Mouse (Mus musculus) embryo, embryonic 10 days (tissue): ENCODE measurements around the gene Serpina3m.
"Not testable (repeated sequence)": the region's sequence is repeated elsewhere in the genome, so short reads cannot be mapped to it uniquely, and the experiment has no call there.

Source experiments
- DNase-seq: peaks from one replicate; pipeline ENCODE4 v3.0.0-alpha.2; 2015; ENCODE audit warnings: low spot score

Serpina3m gene

DNA sequence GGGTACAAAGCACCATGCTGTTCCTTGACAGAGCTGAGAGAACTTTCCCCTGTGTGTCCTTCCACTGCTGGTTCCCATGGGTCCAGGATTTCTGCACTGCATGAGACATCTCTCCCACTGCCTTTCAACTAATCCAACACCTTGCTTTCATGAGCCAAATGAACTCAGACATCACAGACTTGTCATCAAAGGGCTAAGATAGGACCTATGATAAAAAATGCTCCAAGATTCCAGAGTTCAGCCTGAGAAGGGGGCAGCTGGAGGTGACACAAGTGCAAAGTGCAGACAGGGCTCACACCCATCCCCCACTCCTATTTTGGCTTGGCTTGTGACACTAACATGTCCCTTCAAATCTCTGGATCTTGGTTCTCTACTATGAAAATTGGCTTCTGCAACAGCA, 50.2 kb downstream of the Serpina3m start:
- DNase-seq: no peak

DNA sequence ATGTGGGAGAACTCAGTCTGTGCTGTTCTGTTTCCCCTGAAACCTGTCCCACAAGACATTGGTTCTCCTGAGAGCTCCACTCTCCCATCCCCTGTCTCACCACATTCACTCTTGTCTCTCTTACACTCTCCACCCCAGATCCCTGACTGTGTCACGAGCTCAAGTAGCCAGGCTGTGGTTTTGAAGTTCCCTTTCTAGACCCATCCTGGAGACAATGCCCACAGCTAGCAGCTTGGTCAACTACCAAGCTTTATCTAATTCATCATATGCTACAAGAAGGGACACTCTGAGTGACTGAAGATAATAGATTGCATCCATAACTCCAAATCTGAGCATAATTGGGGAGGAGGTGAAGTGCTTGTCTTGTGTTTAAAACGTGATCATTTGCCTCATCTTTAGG, 52.8 kb downstream of the Serpina3m start:
- not testable (repeated sequence) for DNase-seq

DNA sequence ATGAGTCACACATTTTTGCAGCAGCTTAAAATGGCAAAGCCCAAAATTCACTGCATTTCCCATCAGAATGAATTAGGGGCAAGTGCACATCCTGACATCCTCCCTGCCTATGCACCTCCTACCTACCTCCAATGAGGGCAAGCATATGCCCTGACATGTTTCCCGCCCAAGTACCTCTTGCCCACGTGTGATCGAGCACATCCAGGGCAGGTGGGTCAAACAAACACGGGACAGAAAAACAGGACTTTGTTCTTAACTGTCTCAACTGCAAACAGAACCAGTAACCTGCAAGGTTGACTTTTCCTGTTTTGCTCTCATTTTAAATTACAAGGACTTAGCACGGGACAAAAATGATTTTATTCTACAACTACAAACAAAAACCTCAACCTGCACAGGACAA, 65.7 kb downstream of the Serpina3m start:
- DNase-seq: no peak

DNA sequence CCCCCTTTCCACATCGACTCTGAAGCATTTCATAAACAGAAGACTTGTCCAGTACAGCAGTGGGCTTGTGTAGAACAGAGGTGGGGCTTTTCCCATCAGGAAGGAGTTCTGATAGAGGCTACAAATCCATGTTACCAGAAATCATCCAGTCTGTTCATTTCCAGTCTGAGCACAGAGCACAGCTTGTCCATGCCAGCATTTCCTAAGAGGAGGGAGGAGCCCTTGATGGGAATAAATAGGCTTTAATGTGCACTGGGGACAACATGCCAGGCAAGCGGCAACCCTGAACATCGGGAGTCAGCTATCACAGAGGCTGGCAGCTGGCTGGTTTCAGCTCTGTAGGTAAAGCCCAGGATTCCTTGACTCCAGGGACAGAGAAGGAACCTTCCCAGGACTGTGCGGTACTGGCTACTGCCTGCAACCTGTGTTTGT, 68.2 kb downstream of the Serpina3m start, which contains the start of gene Serpina3n:
TSS of gene Serpina3n (plus strand) at position 276 of the 432 bp plus-strand sequence.
- DNase-seq: no peak

DNA sequence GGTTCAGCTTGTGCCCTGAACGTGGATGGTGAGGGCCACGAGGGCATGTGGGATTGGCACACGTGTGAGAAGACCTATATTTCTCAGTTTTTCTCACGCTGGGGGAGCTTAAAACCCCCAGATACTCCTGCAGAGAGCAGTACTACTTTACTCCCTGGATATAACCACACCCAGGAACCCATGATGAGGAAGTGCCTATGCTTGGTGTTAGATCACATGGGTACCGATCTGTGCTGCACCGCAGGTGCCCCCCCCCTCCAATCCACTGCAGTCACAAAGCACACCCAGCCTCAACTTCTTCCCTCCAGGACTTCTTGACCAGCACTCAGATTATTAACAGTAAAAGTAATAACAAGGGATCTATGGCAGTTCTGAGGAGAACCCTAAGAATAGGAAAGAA, 74.2 kb downstream of the Serpina3m start:
- DNase-seq: no peak

DNA sequence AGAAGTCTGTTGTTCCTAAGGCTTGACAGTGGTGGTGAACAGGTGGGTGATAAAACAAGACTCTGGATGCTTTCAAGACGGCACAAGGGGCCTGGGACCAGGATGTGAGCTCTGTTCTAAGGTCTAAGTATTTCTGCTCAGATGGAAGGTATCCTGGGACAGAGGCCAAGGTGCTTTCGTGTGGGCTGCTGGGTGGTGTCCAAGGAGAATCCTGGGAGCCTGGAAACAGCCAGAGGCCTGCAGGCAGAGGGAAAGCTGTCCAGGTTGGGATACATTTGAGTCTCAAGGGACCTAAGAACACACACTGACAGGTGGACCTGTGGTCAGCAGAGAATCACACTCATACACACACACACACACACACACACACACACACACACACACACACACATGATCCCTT, 76.3 kb downstream of the Serpina3m start:
- DNase-seq: no peak

DNA sequence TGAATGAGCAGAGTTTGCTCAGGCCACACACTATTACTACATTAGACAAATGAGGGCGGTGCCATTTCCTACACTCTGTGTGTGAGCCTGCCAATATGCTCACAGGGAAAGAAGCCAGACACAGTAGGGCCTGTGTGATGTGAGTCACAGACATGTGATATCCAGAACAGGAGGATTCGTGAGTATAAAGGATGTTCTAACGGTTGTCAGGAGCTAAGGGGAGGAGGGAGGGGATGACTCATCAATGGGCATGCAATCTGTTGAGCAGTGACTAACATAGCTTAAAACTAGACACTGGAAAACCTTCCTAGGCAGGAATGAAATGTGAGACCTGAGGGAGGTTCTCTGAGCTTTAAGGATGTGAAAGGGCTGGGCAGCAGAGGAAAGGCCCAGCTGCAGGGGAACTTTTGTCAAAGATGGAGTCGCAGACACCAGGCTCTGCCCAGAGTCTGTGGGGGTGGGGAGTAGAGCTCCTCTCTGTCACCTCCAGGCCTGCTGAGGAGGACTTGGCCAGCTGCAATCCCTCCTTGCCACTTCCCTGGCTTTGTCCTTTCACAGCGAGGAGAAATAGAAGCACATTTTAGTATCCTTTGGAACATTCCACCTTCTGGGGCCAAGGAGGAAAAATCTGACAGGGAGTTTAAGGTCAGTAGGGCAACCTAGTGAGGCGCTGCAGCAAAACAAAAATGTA, 77.5 kb downstream of the Serpina3m start:
- DNase-seq: no peak

DNA sequence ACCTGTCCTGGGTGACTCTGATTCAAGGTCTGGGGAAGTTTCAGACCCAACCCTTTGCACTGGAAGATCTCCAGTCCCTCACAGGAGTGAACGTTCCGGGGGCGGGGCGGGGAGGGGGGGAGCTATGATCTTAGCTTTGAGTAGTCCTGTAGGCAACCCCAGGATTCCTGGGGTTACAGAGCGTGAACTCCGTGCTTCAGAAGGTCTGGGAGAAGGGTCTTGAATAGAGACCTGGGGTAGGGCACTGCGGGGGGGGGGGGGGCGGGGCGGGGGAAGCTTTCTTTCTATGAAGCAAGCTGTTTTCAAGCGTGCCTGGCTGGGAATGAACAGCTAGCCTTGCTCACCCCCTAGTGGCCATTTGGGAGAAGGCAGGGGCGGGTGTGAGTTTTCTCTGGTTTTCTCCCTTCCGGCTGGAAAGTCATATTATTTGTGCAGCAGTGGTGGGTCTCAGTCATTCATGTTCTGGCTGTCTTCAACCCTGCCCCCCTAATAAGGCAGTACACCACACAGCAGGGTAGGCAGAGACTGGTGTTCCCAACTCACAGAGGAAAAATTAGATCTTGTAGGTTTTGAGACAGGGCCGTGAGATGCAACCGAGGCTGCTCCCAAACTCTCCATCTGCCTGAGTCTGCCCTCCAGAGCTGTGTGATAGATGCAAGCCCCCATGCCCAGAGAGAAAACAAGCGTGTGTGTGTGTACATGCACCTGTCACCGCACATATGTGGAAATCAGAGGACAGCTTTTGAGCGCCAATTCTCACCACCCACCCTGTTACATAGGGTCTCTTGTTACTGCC, 80.3 kb downstream of the Serpina3m start:
- DNase-seq: peak; percentile 85

DNA sequence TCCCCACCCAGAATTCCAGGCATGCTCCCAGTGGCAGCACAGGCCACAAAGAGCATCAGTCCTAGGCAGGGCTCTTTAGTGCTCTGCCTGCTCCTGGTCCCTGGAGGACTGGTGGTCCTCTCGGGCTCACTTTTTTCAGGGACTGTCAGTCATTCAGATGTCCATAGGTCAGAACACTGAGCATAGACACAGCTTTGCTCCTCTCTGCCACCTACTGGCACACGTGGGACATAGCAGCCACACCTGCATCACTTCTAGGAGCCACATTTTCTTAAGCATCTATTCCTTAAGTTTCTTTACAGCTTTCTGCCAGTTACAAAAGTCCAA, 80.8 kb downstream of the Serpina3m start:
- peak; percentile 67 for DNase-seq

DNA sequence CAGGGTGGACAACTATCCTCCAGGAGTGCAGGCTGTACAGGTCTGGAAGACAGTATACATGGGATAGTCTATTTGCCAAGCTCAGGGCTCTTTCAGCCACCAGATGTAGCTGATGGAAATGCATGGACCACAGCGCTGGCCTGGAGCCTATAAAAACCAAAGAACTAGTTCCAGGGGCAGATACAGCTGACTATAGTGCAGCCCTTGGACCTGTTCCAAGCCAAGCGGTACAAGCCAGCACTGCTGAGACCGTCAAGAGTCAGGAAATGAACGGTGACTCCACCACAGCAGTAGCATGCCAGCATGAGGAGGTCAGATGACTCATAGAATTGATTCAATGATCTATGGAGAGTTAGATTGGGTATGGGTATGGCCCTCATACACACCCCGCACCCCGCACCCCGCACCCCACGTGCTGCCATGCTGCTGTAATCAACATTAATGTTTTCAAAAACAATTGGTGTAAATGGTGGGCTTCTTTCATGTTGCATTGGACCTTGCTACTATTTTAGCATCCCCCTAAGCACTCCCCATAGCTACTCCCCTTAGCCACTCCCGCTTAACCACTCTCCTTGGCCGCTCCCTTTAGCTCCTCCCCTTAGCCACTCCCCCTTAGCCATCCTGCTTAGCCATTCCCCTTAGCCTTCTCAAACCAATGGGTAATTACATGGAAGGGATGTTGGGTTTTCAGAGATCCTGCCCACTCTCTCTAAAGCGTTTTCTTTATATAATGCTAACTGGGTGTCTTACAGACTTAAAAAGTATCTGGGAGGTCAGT, 84.5 kb downstream of the Serpina3m start:
- no peak for DNase-seq

DNA sequence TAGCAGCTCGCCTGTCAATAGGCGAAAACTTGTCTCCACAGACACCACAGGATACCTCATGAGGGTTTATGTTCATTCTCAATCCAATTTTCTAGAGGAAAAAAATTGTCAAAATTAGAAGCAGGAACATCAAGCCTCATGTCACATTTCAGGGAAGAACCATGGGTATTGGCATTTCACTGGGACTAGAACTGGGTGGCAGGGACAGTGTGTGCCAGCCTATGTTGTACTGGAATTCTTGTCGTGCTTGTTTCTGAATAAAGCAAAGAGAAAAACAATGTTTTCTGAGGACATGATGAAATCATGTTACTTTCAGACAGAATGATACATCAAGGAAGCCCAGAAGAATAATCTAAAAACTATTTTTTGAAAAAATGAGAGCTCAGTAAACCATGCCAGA, 87.3 kb downstream of the Serpina3m start:
- DNase-seq: no peak

DNA sequence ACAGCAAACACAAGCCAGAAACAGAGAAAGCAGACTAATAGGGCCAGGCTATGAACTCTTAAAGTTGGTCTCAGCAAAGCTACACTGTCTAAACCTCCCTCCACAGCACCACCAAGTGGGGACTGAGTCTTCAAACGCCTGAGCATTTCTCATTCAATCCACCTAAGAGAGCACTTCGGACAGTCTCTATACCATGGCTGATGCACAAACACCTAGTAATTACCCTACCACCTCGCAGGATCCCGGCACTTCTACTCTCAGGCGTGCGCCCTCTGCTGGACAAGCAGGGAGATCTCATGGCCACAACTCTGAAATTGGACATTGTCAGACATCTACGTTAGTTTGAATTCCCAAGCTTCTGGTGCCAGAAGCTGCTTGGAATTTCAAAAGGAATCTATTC, 88.6 kb downstream of the Serpina3m start:
- peak; percentile 80 for DNase-seq

DNA sequence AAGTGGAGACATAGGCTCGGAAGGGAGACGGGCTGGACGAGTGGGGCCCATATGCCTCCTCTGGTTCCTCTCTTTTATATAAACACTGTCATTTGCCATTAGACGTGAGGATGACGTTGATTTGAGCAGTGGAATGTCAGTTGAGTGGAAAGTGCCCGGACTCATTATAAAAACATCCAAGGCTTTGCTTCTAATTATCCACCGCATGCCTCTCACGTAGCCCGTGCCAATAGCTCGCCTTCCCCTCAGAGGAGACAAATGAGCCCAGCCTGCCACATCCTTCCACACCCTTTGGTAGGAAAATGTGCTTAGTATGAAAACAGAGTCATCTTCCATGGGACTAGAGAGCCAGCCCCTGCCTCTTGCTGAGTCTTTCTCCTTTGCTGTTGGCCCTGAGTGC, 93.1 kb downstream of the Serpina3m start:
- no peak for DNase-seq

DNA sequence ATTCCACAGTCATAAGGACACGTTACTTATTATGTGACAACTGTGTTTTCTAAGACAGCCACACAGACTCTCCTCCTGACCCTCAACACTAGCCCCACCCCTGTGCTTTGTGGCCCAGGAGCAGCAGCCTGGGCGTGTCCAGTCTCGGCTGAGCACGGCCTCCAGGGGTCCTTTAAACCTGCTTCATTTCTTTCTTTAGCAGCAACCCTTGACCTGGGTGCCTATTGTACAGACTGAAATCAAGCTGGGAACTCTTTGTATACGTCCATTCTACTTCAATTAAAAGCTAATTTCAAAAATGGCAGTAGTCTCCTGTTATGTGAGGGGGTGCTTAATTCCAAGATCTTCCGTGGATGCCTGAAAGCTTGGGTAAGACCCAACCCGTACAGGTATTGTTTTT, 94.9 kb downstream of the Serpina3m start:
- no peak for DNase-seq

DNA sequence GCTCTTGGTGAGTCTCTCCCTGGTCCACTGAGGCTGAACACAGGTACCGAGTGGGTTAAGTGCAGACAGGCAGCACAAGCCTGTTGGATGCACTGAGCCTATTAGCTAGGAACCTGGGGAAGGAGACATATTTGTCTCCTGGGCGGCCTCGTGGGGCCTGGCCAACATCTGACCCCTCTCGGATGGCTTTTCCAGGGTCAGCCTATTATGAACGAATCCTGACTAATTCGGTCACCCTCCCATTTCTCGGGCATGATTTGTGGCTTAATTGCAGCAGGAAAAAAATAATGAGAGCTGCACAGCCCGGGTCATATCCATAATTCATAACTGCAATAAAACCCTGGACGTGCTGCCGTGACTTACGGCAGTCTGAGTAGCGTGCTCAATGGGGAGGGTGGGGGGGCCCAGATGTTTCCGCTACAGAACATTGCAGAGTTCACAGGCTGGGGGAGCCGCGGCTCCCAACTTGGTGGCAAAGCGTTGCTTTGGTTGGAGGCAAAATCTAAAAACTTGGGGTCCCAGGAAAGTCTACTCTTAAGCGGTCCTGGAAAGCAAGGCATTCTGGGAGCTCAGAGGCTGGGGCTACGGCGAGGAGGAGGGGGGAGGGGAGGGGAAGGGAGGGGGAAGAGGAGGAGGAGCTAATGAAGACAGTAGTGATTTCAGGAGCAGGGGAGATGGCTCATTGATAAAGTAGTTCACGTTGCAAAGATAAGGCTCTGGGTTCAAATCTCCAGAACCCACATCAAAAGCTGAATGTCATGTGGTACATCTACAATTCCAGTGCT, 95.9 kb downstream of the Serpina3m start:
- no peak for DNase-seq

DNA sequence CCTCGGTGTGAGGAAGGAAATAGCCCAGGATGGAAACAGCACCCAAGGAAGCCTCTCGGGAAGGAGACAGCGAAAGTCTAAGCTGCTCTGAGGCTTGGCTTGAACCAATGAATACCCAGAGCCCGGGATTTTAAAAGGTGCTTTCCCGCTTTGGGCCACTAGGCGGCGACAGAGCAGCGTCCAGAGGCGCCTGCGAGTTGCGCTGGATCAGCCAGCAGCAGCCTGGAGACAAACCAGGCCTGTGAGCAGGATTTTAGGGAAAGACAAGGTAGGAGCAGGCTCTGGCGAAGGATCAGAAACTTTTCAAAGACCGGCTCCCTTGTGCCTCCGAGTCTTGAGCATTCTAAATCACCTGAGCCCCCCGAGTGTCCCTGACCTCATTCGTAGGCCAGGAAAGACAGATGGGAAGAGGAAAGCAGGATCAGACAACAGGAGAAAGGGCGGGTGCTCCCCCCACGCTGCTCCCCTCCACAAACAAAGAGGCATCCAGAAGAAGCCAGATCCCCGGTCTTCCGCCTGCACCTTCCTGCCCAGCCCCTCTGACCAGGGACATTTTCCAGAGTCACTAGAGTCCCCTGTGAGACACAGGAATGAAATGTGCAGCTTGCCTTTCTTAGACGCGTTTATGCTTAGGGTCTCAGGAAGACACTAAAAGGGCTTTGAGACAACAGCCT, 101.9 kb downstream of the Serpina3m start:
- peak; percentile 80 for DNase-seq

DNA sequence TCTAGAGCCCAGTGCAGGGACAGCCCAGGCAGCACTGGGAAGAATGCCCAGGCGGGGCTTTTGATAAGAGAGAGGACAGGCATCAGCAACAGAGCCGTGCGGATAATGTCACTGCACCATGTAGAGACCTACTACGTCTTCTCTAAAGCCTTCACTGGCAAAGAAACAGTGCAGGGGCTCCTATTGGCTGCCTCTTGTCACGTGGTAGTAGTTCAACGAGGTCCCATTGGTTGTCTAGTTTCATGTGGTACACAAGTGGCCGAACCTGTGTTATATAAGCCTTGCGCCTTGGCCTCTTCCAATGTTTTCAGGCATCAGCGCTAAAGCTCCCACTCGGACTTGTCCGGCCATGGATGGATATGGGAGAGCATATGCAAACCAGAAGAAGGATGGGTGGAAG, 105.4 kb downstream of the Serpina3m start:
- no peak for DNase-seq
